Mouse (Mus musculus) spleen, adult 2 months (tissue): ENCODE measurements around the gene Noxred1.

Source experiments
- CTCF ChIP-seq: fragments of 200-500 bp; IDR thresholded peaks from 2 replicates; pipeline ENCODE4 v1.5.1; 2011; ENCODE audit warnings: mild to moderate bottlenecking, inconsistent platforms; ENCODE audit not compliant: insufficient read depth, insufficient read length, insufficient replicate concordance; ENCODE audit errors: extremely low read depth
- POLR2A ChIP-seq: fragments of 200-500 bp; IDR thresholded peaks from 2 replicates; pipeline ENCODE4 v1.6.1; 2011; ENCODE audit warnings: low read depth, low read length, inconsistent platforms

DNA sequence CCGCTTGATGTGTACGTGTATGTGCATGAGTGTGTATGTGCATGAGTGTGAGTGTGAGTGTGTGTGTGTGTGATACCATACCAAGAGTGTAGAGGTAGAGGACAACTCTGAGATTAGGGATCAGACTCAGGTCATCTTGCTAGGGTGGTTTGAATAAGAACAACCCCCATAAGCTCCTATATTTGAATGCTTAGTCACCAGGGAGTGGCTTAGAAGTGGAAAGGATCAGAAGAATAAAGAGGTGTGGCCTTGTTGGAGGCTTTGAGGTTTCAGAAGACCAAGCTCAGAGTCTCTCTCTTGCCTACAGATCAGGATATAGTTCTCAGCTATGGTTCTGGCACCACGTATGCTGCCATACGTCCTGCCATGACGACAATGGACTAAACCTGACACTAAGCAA lies 18.1 kb upstream of the Noxred1 start:
- TF ChIP-seq POLR2A (no peak), CTCF (no peak)
